Mouse (Mus musculus) lung, postnatal 25 days (tissue): Measurements from ENCODE around the gene Celf2.
"Not testable (repeated sequence)": the region's sequence is repeated elsewhere in the genome, so short reads cannot be mapped to it uniquely, and the experiment has no call there.

ENCODE experiments used
- DNase-seq: peaks from one replicate; pipeline ENCODE4 v3.0.0; 2022; ENCODE audit warnings: low spot score

The Celf2 gene

GRCm38 (mm10) chr2:7389264-7389663 lies 120.1 kb downstream of the Celf2 start:
- no peak for DNase-seq

DNA sequence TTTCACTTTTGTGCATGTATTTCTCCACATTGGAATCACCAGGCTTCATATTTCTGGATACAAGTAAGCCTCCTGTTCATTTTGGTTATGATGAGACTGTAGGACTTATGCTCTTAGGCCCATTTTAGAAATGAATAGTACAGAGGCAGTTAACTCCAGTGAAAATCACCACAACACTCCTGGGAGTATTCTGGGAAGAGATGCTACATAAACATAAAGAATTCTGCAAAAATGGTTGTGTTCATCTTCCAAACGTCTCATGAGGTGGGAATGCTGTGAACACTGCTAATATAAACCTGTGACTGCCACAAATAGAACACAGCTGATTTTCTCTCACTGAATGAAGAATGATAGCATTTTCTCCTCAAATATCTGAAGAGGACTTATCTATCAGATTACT lies 130.6 kb downstream of the Celf2 start:
- DNase-seq = no peak

GRCm38 (mm10) chr2:7377878-7378277 lies 131.5 kb downstream of the Celf2 start:
- no peak for DNase-seq

DNA sequence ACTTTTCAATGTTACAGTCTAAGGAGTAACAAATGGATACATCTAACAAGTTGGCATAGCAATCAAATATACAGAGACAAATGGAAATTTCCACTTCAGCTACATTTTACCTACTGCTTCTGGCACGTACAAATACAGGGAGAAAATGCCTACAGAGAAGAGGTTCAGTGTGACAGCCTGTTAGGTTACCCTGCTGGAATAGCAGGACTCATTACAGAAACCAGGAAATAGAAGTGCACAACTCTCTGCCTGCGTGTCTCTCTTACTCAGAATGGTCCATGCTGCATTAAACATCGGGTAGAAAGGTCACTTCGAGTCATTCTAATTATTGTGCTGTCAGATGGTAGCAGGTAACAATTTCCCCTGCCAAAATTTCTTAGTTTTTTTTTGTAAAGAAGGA lies 141.6 kb downstream of the Celf2 start:
- DNase-seq = no peak

- no peak for DNase-seq
These were observed 149.8 kb downstream of the Celf2 start for GRCm38 (mm10) chr2:7359557-7359956.

DNA sequence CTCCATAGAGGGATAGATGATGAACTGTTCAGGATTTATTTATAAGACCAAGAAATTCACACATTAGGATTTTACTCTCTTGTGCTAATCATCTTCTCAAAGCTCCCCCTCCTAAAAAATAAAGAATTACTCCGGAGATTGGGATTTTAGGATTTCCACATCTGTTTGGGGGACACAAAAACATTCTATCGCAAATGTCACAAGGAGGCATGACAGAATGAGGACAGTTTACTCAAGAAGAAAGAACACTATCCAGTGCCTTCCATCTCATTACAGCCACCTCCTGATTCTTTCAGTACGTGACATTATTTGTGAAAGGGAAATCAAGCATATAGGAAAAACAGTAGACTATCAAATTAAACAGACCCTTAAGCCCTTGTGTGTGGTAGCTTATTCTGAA lies 150.5 kb downstream of the Celf2 start:
- no peak for DNase-seq

DNA sequence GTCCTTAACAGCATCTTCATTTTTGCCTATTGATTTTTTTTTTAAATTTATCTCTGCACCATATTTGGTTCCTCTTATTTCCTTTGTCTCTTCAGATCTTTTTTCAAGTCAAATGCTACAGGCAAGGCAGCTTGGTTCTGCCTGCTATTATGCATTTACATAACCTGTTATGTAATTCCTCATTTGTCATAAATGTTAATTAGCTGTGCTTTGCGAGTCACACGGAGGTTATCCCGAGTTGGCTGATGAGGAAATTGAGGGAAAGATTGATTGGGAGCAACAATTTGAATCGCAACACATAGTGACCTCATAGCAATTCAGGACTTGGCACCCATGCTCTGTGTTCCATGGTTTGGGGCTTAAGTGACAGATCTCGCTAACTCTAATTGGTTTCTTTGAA lies 158.1 kb downstream of the Celf2 start:
- peak; percentile 3 for DNase-seq

- DNase-seq = no peak
These were observed 162.5 kb downstream of the Celf2 start for GRCm38 (mm10) chr2:7346703-7347461.

DNA sequence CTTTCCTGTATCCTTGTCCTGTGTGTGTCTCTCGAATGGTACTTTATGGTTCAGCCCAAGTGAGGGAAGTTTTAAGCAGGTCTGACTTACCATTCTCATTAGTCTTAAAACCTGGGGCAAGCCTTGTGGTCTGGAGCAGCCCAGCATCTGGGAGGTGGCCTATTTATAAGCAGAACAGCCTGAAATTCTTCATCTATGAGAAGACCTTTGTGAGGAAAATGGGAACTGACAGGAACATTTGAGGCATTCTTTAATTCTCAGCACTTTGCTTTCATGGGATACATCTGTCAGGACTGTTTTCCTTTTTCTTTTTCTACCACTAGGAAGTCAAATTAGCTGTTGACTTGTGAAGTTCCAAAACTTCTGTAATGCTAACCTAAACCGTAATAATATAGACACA lies 164.4 kb downstream of the Celf2 start:
- no peak for DNase-seq

DNA sequence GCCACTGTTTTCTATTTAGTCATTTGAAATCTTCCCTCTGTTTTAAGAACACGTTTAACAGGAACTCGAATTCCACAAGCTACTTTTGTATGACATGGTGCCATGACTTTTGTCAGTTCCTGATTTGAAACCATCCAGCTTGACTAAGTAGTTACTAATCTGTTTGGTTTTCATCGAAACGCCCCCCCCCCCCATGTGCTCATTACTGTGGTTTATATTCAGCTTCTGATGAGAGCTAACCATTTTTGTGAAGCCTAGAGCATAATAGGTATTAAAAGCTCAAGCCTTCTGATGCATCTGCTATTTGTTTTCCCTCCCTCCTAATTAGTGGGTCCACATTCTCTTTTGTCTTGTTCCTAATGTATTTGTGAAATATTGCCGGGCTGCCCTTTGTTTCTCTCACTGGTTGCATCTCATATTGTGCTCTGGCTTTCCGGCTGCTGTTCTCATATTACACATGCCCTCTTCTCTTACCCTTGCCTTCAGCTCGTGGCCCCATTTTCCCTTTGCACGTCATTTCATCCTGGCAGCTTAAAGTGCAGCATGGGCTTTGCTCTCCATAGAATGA lies 166.4 kb downstream of the Celf2 start:
- DNase-seq = no peak

DNA sequence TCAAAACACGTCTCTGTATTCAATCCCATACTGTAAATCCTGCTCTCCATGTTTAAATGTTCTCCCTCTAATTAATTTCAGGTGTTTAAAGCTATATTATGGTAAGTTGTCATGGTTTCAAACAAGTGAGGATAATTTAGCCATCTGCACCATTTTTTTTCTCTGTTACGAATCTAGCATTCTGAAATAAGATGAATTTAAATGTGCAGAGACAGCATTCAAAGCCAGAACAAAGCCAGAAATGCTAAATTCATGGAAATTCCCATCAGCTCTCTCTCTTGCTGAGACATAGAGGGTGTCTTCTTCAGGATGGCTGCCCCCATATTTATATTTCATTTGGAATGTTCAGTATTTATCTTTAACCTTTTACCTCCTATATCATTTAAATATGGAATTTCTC lies 174.5 kb downstream of the Celf2 start:
- no peak for DNase-seq

DNA sequence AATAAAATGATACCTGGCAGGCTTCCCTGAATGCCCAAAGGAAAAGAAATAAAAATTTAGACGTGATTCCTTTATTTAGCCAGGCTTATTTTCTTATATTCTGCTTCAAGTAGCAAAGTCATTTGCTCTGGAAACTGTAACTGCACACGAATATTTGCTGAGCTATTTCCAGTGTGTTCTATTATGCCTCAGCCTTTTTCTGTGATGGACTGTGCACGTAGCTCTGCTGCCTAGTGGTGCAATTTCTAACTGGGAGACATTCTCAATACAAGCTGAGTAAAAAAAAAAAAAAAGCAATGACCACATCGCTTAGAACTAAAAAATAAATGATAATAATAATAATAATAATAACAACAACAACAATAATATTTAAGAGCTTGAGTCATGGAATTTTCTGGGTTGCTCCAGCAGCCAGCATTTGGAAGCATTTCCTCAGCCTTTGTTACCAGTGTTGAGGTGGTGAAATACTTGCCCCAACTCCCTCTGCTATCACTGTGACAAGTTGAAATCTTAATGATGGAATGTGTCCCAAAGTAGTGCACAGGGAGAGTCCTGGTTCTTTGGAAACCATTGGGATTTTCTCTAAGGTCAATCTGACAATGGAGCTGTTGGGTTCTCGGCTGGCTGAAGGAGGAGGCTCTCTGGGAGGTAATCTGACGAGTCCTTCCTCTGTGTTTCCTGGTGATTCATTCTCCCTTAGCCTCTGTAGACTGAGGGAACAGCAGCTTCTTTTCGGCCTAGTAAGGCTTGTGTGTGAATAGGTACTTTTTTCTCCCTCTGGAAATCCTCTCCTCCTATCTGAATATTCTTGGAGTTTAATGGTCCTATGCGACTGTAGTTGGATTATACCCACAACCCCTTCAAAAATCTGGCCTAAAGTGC lies 181.1 kb downstream of the Celf2 start:
- no peak for DNase-seq

DNA sequence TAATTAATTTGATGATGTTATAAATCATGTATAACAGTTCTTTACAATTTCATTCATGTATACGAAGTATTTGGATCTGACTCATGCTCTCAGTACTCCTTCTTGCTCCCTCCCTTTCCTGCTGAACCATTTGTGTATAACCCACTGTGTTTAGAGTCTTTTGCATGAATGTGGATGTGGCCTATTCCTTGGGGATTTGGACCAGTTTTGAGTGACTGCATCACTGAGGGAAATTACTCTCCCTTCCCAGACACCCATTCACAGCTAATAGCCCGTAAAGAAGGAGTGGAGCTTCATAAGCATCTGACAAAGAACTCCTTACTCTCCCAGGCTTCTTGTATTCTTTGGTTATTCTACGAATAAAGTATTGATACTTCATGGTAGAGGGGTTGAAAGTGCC lies 189.6 kb downstream of the Celf2 start:
- DNase-seq = no peak

GRCm38 (mm10) chr2:7311776-7312175 lies 197.6 kb downstream of the Celf2 start:
- no peak for DNase-seq

- DNase-seq = no peak
These were observed 198.6 kb downstream of the Celf2 start for GRCm38 (mm10) chr2:7310840-7311182.

DNA sequence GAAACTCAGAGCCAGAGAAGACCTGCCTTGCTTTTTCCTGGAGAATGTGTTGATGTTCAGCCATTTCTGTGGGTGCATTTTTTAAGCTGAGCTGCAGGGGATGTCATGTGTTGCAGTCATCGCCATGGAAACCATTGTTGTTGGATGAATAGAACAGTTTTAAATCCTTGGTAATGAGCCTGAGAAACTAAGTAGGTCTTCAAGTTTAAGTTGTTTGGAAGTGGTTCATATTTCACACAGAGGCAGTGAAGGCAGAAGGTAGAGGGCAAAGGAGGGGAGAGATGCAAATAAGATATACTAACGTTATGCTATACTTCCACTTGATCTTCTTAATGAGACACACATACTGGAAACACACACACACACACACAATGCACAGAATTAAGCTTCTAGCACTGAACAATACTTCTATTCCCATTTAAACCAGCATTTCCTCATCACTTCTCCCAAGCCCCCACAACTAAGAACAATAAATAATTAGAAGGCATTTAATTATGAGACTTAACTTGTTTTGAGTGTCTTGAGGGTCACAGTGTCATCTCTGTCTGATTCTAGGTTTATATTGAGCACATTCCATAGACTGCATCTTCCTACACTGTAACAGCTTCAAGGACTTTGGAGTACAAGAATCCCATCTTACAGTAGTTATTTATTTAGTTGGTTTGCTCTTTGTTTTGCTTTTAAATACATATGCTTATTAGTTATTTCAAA lies 199.1 kb downstream of the Celf2 start:
- DNase-seq = no peak

DNA sequence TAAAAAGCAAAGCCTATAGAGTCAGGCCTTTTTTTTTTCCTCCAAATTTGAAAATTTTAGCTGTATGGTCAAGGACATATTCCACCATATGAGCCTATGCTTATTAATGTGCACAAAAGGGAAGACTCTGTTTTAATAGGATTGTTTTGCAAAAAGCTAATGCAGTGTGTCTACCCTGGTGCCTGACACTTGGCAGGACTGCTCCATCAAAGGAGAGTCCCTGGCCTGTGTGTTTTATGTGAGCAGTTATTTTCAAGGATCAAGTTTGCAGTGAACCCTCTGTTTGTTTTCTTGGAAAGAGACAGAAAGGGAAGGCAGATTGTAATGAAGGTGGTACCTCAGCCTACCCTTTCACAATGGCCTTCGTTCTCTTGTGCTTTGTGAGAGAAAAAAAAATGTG lies 200.0 kb downstream of the Celf2 start:
- DNase-seq = no peak

GRCm38 (mm10) chr2:7308731-7309130 lies 200.6 kb downstream of the Celf2 start:
- no peak for DNase-seq

- no peak for DNase-seq
These were observed 221.9 kb downstream of the Celf2 start for GRCm38 (mm10) chr2:7287434-7287833.

DNA sequence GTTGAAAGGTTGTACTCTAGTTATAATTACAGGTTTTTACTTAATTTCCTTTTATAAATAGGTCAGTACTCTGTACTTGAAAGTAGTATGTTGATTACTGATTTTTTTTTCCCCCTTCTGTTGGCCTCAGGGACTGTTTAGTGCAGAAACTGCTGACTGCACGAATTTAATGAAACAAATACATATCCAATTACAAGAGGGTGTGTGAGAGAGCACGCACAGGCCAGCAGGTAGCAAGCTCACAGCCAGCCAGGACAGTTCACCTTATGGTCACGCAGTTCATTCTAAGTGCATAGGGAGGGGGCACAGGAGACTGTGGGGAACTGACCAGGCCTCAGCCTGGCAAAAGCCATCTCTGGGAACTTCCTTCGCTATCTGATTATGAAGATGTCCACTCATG lies 236.1 kb downstream of the Celf2 start:
- no peak for DNase-seq

DNA sequence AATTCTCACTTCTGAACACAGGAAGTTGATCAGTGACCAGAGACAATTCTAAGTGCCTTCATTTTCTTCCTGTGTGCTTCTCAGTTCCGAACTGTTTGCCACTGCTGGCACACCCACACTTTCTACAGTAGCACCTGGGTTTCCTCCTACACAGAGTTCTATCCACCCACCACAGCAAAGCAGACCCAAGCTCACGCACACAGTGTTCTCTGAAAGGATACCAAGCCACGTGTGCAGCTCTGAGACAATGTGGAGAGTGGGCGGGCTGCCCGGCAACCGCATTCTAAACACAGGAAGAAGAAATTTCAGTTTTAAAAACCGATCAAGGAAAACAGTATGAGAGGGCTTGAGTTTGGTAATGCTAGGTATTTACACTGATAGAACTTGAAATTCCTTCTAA lies 239.3 kb downstream of the Celf2 start:
- DNase-seq = peak; percentile 43

GRCm38 (mm10) chr2:7267166-7267565 lies 242.2 kb downstream of the Celf2 start:
- DNase-seq = peak; percentile 39

DNA sequence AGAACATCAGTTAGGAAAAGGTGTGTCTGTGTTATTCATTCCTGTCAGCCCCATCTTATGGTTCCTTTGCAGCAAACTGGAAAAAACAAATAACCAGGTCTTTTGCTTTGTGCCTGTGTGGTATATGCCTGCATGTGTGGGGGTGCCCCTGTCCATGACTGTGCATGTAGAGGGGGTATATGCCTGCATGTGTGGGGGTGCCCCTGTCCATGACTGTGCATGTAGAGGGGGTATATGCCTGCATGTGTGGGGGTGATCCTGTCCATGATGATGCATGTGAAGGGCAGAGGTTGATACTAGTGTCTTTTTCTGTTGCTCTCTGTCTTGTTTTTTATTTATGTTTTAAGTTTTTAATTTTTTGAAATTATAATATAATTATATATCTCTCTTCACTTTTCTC lies 246.7 kb downstream of the Celf2 start:
- DNase-seq = not testable (repeated sequence)
